Comparison of ENCODE assay signal across 10 mouse cellular contexts in the genomic region with DNA sequence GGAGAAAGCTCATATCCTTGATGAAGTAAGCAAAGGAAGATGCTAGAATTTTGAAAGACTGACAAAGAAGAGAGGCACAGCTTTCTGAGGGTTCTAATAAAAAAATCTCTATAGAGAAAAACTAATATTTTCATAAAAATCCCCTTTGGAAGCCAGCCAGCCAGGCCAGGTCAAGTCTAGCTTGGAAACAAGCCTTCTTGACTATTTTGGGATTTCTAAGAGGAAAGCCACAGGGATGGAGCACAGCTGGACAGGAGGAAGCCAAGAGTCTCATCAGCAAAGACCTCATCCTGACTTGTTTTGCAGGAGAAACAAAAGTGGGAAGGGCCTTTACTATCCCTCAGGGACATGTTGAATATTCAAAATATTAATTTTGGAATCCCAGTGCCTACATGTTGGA.
DNase-seq lines count a peak whose midpoint lies in the region; ATAC-seq and TF ChIP-seq lines count a peak whose summit lies in the region.
"Had no signal": no experiment of that assay in that cellular context is flagged by ENCODE, and none has a peak within 500 bp of the region (broad histone marks: within the 10 kb centered on the region; RNA-seq: fewer than 3 reads in every experiment).

No protein-coding gene starts in this region.

- DNase-seq in limb, embryonic 14.5 days (ENCODE audit: low spot score): peak; percentile 39
- no peak for DNase-seq in limb, embryonic 10.5 days (ENCODE audit: low spot score)
- DNase-seq in gastrocnemius, postnatal 14 days: peak; percentile 62
- peak; percentile 61 for DNase-seq in heart, postnatal 4 days
- peak; percentile 27 for DNase-seq in lung, postnatal 36 days
- DNase-seq in forebrain, embryonic 11.5 days (ENCODE audit: low spot score): no peak
- DNase-seq: cerebellum, adult 11 months had no signal

- no peak overlapping the region for H3K4me2 ChIP-seq in limb, embryonic 14.5 days (replicated peaks; ENCODE audit: low read depth, low read length, severe bottlenecking)
- H3K4me2 ChIP-seq in forebrain, embryonic 11.5 days (ENCODE audit: low read depth, low read length, severe bottlenecking): no peak overlapping the region
- H3K4me2 ChIP-seq in liver, embryonic 12.5 days: no peak overlapping the region
- H3K4me2 ChIP-seq: midbrain, embryonic 15.5 days had no signal

- no peaks in the 10 kb centered on the region for H3K36me3 ChIP-seq in limb, embryonic 14.5 days (ENCODE audit: control insufficient read depth, insufficient read depth, low read length)
- no peaks in the 10 kb centered on the region for H3K36me3 ChIP-seq in limb, embryonic 10.5 days
- H3K36me3 ChIP-seq in forebrain, embryonic 11.5 days (ENCODE audit: control insufficient read depth, insufficient read depth, low read length): no peaks in the 10 kb centered on the region
- H3K36me3 ChIP-seq in liver, embryonic 12.5 days: no peaks in the 10 kb centered on the region
- H3K36me3 ChIP-seq: midbrain, embryonic 15.5 days had no signal

- H3K9ac ChIP-seq in limb, embryonic 14.5 days (ENCODE audit: low read depth, low read length, severe bottlenecking): no peak overlapping the region
- H3K9ac ChIP-seq in forebrain, embryonic 11.5 days (ENCODE audit: low read length): no peak overlapping the region
- no peak overlapping the region for H3K9ac ChIP-seq in liver, embryonic 12.5 days
- H3K9ac ChIP-seq: midbrain, embryonic 15.5 days had no signal

- no peak for TF ChIP-seq POLR2A in limb, embryonic 14.5 days (IDR thresholded peaks at IDR 0.05; ENCODE audit: borderline replicate concordance, extremely low read depth, insufficient read depth, insufficient read length)

- intact Hi-C loops in gastrocnemius, postnatal 14 days (cut with DNase I; ENCODE audit: low total_unique reads): no loop called here

- H3K27ac ChIP-seq in limb, embryonic 14.5 days (replicated peaks; ENCODE audit: low read depth, low read length): no peak overlapping the region
- no peak overlapping the region for H3K27ac ChIP-seq in limb, embryonic 10.5 days
- no peak overlapping the region for H3K27ac ChIP-seq in forebrain, embryonic 11.5 days (ENCODE audit: low read depth, low read length)
- no peak overlapping the region for H3K27ac ChIP-seq in liver, embryonic 12.5 days
- H3K27ac ChIP-seq: midbrain, embryonic 15.5 days had no signal

- no peaks in the 10 kb centered on the region for H3K4me1 ChIP-seq in limb, embryonic 14.5 days (ENCODE audit: control insufficient read depth, insufficient read depth, low read length)
- H3K4me1 ChIP-seq in limb, embryonic 10.5 days: no peaks in the 10 kb centered on the region
- H3K4me1 ChIP-seq in forebrain, embryonic 11.5 days (replicated peaks; ENCODE audit: control insufficient read depth, insufficient read depth, low read length): no peaks in the 10 kb centered on the region
- no peaks in the 10 kb centered on the region for H3K4me1 ChIP-seq in liver, embryonic 12.5 days
- H3K4me1 ChIP-seq: midbrain, embryonic 15.5 days had no signal

- 0 out of 2 replicates have a peak, but pooled peaks cover 4% of the 10 kb centered on the region for H3K9me3 ChIP-seq in limb, embryonic 14.5 days (ENCODE audit: control insufficient read depth, low read length)
- H3K9me3 ChIP-seq in limb, embryonic 10.5 days (replicated peaks): peaks cover 3% of the 10 kb centered on the region; the same call in 1 of the 2 replicates
- H3K9me3 ChIP-seq in forebrain, embryonic 11.5 days (ENCODE audit: control insufficient read depth, low read length): no peaks in the 10 kb centered on the region
- H3K9me3 ChIP-seq in liver, embryonic 12.5 days (replicated peaks): no peaks in the 10 kb centered on the region
- H3K9me3 ChIP-seq: midbrain, embryonic 15.5 days had no signal

- H3K4me3 ChIP-seq in limb, embryonic 14.5 days (replicated peaks; ENCODE audit: low read length): no peak overlapping the region
- no peak overlapping the region for H3K4me3 ChIP-seq in limb, embryonic 10.5 days
- H3K4me3 ChIP-seq in forebrain, embryonic 11.5 days (ENCODE audit: low read depth, low read length): no peak overlapping the region
- H3K4me3 ChIP-seq in liver, embryonic 12.5 days: no peak overlapping the region
- H3K4me3 ChIP-seq: midbrain, embryonic 15.5 days had no signal

- no peak for ATAC-seq in limb, embryonic 14.5 days (ENCODE audit: low FRiP score, low read depth)
- no peak for ATAC-seq in forebrain, embryonic 11.5 days (replicated peaks; ENCODE audit: low FRiP score)
- ATAC-seq in liver, embryonic 12.5 days: no peak
- ATAC-seq: hindbrain, embryonic 16.5 days; midbrain, embryonic 15.5 days had no signal

- H3K27me3 ChIP-seq in limb, embryonic 14.5 days (ENCODE audit: control insufficient read depth, insufficient read depth, low read length): no peaks in the 10 kb centered on the region
- H3K27me3 ChIP-seq in limb, embryonic 10.5 days (ENCODE audit: low read depth, poor library complexity, severe bottlenecking): no peaks in the 10 kb centered on the region
- H3K27me3 ChIP-seq in forebrain, embryonic 11.5 days (ENCODE audit: control insufficient read depth, insufficient read depth, low read length): no peaks in the 10 kb centered on the region
- no peaks in the 10 kb centered on the region for H3K27me3 ChIP-seq in liver, embryonic 12.5 days (replicated peaks)
- H3K27me3 ChIP-seq: midbrain, embryonic 15.5 days had no signal

Comparison
In these comparisons a context has a peak if more than half of its experiments do, and no peak if none do; other contexts are left out.
1. DNase-seq: peak in limb, embryonic 14.5 days (single experiment), gastrocnemius, postnatal 14 days (single experiment), heart, postnatal 4 days (single experiment) and lung, postnatal 36 days (single experiment); none in limb, embryonic 10.5 days (single experiment) and forebrain, embryonic 11.5 days (single experiment).